Mouse (Mus musculus) stomach, postnatal 0 days (tissue): ENCODE measurements at regions not wholly inside any gene's neighbourhood (a gene's known extent, or its start where the extent isn't known, plus 50 kb on each side); places are given as distances from the start of the nearest gene placed in this dataset.

Experiments used
- CTCF ChIP-seq: IDR thresholded peaks from 2 replicates; pipeline ENCODE4 v1.5.1; 2016; ENCODE audit warnings: antibody characterized with exemption, low read depth, mild to moderate bottlenecking, moderate library complexity
- EP300 ChIP-seq: optimal IDR thresholded peaks from 2 replicates; pipeline ENCODE3; 2016; ENCODE audit warnings: antibody characterized with exemption

DNA sequence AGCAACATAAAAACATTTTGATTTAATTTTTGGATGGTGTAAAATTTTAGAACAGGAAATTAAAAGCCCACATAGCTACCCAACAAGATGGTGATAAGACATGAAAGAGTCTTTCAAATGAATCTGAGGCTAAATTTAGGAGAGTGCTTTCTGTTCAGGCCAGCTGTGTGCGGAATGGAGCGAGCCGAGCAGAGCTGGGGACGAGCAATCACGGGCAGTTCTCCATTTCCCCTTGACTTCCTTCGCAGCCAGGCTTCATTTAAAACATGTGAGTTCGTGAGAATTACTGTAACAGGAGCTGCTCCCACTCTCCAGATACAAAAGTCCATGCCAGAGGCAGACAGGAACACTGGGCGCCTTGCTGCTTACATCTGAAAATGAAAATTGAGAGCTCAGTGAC is 130.5 kb downstream of the Dusp6 start:
- TF ChIP-seq CTCF: no peak
- no peak for TF ChIP-seq EP300
